Mouse (Mus musculus) ZHBTc4 (cell line): Measurements from ENCODE around the gene Dgcr2.

Experiments
- DNase-seq: peaks from one replicate; pipeline ENCODE4 v3.0.0-alpha.2; 2011; ENCODE audit warnings: low read depth, low spot score

Gene Dgcr2

DNA sequence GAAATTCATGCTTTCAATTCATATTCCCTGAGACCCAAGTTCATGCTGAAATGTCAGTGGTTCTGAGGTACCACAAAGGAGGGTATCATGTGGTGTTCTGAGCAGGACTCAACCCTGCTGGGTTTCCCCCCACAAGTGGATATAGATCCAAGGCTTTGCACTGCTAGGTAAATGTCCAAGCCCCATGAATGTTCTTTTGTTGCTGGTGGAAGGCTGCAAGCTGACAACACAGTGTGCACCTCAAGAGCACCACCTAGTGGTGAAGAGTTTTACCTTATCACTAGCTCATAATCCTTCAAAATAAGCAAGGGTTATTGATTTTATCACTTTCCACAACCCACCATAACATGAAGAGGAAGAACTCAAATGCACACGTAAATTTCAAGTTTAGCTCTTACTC, 49.4 kb downstream of the Dgcr2 start:
- DNase-seq = peak; percentile 69

DNA sequence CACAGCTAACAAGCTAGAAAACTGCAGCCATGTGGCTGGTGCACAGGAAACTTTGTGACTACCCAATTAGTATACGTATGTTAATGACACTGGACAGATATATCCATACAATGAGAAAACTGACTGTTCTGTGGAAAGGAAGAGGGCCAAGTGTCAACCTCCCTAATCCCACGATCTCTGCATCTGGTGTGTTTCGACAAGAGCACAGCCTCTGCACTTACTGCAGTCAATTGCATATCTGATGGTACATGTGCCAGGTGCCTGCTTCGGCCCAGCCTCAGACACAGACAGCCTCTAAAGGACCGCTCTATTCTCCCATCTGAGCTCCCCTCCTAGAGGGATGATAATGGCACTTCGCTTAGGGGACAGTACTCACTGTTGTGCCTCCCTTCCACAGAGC, 49.9 kb downstream of the Dgcr2 start:
- DNase-seq = no peak

DNA sequence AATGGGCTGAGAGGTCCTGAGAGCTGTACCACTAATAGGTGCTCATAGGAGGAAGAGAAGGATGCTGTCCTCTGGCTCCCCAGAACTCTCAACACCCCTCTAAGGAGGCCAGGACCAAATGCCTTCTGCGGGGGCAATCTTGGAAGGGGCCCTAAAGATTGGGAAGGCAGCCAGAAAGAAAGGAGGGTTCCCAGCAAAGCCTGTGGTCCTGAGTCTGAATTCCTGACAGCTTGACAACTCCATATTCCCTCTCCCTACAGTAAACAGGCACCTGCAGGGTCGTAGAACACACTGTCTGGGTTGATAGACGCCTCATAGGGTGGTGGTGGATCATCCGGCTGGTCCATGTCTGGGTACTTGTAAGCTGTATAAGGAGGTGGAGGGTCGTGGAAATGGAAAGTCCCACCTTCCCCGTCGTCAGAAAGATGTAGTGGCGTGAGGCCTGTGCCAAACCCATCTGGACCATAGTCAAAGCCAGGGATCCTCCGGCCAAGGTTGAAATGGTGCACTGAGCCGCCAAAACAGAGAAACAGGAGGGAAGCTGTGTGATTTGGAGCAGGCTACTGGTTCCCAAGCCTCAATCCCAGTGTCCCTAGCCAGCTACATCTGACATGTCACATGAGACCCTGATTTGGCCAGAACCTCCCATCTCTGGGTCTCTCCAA, 54.5 kb downstream of the Dgcr2 start:
- no peak for DNase-seq

DNA sequence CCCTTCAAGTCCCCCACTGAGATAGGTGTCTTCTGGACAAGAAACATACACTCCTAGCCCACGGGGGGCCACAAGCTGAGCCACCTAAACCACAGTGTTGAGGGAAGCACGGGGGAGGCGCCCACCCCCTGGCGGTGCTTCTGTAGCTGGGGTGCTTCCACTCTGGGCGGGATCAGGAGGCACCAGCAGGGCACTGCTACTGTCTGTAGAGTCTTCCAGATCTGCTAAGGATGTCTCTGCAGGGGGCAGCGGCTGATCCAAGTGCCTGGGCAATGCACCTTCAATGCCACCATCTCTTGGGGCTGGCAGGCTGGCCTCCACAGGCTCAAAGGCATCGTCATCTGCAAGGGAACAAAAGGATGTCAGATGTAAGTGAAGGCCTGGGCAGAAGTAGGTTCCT, 55.9 kb downstream of the Dgcr2 start:
- no peak for DNase-seq

DNA sequence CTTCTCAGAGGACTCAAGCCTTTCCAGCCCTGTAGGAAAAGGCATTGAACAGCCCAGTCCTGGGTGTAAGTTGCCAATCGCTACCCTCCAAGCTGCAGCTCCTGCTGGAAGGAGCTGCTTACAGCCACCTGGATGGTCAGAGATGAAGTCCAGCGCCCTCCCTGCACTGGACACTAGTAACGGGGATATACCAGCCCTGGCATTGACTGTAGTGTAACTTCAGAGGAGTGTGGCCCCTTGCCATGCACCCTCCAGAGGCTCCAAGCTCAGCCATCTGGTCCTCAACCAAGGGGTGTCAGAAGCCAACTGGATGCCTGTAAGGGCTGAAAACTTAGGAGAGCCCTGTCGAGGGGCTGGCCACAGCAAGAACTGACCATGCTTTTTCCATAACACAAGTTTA, 58.4 kb downstream of the Dgcr2 start:
- no peak for DNase-seq

DNA sequence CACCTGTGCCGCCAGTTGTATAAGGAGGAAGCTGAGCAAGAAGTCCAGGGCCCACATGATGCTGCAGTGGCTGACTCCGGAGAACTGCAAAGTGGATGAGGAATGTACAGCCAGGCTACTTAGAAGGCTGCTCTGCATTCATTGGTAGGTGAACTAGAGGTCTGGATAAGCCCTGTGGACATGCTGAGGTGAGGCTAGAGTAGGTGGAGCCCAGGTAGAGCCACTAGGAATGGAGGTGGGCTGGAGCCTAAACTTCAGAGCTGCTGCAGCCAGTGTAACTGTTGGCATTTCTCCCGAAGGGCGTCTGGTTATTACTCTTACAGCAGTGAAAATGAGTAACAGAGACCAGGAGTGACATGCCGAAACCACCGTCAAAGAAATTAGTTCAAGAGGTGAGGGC, 60.3 kb downstream of the Dgcr2 start, which contains the start of gene Car15:
Car15 (minus strand) TSS at position 314 of the 400 bp plus-strand sequence.
- DNase-seq = no peak

DNA sequence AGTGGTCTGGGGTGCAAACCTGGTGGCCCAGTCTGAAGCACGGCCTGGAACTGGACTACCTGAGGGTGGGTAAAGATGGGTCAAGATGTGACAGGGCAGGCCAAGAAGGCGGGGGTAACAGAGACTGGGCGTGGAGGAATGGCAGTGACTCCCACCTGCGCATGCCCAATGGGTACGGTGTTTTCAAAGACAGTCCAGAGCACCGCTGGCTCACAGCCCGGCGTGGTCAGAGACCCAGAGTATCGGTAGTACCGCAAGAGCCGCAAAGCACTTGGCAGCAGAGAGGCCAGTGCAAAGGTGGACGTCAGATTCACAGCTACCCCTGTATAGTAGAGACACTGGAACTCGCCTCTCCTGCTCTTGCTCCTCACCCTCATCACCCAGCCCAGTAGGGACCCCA, 62.9 kb downstream of the Dgcr2 start:
- no peak for DNase-seq

DNA sequence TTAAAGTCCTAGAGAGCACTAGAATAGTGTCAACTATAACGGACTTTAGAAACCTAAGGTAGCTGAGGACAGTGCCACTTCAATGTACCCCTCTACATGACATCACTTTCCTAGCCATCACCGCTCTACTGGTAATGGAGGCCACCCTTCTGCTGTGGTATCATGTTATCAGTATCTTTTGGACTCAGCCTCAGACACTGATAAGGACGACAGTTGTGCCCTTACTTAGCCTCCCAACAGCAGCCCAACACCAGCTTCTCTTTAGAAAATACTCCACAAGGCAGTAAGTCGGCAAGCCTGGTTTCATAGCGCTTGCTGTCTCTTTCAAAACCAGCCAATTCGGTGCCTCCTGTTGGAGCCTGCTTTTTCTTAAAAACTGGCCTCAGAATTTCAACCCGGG, 63.8 kb downstream of the Dgcr2 start:
- no peak for DNase-seq

DNA sequence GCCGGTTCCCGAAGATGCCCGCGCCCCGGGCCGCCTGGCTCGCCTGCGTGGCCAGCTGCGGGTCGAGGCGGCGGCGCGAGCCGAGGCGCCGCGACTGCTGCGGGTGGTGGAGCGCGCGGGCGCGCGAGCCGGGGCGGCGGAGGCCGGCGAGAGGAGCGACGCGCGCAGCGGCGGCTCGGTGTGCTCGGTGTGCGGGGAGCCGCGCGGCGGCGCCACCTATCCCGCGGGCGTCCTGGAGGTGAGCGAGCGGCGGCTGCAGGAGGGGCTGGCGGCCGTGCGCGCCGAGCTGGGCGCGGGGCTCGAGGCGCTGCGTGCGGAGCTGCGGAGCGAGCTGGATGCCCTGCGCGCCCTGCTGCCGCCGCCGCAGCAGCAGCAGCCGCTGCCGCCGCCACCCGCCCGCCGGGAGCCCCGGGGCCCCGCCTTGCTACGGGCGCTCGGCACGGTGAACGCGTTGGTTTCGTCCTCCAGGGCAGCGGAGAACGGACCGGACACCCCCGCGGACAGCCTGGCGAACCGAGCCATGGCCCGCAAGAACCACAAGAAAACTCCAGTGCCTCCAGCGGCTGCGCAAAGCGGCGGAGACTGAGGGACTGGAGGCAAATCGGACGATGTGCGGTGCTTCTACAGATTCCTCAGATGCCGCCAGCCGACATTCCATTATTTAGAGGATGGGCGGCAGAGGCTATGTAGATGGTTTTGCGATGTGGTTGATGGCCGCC, 64.5 kb downstream of the Dgcr2 start:
- peak; percentile 86 for DNase-seq

DNA sequence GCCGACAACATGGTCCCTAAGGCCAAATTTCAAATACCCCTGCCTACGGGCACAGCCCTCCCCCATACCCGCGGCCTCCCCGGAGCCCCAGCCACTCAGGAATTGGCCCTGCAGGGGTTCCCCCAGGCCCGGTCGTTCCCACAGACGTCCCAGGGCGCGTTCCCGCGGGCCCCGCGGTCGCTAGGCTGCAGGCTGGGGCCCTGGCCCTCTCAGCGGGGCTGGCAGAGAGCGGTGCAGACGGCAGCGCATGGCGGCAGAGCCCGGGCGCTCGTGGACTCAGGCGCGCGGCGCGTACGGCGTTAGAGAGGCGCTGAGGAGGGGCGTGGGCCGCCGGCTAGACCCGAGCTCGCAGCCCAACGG, 65.1 kb downstream of the Dgcr2 start:
- DNase-seq = peak; percentile 75

DNA sequence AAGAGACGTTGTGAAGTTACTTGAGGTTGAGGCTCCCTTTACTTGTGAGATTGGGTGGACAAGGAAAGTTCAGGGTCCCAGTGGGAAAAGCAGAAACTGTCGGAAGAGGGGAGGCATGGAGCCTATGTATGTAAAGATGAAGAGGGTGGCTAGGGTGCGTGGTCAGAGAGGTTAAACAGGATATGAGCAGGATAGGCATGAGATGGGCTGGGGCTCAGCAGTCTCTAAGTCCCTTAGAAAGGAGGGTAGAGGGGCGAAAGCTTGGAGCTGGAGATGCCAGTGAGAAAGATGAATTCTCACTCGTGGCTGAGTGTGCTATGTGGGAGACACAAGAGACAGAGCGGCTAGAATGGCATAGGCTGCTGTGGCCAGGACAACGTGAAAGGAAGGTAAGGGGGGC, 65.5 kb downstream of the Dgcr2 start, which contains the start of gene B830017H08Rik:
B830017H08Rik (plus strand) TSS at position 301 of the 400 bp plus-strand sequence.
- no peak for DNase-seq

DNA sequence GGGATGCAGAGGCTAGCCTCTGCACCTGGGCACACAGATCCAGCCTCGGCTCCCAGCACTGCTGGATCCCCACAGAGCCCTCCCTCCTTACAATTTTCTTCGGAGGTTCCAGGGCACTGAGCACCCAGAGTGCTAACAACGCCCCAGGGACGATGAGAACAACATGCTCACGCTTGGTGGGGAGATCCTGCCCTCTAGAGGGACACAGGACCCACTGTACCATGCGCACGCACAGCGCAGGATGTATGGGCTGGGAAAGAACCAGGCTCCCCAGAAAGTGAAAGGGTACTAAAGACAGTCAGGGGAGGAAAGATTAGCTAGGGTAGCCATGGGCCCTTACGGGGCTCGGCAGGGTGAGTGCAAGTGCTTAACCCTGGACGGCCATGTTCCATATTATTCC, 66.6 kb downstream of the Dgcr2 start:
- DNase-seq = peak; percentile 54

DNA sequence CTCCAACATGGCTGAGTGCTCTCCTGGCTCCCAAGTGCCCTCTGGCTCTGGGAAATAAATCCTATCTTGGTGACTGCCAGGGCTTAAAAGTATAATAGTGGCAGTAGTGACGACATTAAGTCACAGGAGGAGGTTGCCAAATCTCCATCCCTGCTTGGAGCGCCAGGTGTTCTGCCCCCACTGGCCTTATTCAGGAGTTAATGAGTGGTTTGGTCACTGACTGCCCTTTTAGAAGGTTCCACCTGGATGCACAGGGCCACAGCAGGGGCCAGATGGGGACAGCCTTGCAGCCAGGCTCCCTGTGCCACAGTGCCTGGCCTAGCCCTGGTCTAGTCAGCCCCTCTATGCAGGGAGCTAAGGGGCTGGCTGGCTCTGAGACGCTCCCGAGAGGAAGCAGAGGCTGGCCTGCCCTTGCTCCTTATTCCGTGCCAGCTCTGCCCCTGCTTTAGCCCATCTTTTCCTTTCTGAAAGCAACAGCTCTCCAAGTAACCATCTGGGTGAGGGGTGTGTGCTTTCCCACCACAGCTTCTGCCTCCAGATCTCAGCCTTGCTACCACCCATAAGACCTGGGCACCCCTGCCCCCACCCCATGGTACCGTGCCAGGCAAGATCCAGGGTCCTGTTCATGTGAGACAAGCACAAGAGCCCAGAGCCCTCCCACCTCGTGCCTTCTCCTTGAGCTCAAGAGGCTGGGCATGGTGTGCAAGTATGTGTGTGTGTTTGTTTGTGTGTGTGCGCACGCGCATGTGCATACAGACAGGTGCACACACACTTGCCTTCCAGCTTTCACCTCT, 67.8 kb downstream of the Dgcr2 start:
- DNase-seq = no peak

DNA sequence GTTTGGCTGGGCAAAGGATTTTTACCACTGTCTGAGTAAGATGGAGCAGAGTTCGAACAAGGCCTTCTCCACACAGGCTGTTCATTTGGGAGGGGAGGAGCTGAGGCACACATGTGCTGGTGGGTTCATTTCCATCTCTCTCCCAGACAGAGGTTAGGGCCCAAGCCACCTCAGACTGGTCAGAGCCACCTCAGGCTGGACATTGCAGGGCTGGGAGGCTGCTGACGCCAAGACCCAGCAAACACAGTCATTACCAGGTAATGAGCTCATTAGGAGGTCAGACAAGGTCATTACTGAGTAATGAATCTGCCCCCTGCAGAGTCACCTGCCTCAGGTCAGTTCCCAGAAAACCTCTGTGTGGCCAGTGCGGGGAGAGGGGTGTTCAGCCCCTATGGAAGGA, 69.5 kb downstream of the Dgcr2 start:
- DNase-seq = peak; percentile 56

DNA sequence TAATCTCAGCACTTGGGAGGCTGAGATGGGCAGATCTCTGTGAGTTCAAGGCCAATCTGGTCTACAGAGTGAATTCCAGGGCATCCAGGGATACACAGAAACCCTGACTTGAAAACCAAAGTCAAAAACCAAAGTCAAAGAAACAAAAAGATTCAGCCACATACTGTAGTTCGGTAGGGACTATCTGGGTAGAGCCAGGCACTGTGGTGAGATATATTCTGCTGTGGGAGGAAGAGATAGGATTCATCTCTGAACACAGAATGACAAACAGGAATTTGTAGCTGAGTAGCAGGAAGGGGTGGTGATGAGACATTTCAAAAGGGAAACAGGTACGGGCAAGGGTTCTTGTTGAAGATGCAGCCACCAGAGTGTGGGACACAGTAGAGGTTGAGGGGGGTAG, 70.1 kb downstream of the Dgcr2 start:
- no peak for DNase-seq

DNA sequence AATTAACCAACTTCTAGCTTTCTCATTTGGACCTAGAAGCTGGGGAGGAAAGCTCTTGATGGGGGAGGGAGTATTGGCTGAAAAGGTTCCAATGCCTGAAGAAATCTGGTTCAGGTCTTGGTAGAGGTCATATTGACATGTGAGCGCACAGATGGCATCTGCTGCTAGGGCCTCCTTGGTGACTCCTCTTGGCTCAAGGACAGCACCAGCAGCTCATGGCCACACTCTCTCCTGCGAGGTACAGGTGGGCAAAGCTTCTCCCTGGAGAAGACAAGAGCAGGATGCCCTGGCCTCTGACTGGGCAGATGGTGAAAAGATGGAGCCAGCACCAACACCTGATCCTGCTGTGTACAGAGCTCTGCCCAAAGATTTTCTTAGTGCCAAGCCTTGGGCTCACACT, 71.9 kb downstream of the Dgcr2 start:
- no peak for DNase-seq

DNA sequence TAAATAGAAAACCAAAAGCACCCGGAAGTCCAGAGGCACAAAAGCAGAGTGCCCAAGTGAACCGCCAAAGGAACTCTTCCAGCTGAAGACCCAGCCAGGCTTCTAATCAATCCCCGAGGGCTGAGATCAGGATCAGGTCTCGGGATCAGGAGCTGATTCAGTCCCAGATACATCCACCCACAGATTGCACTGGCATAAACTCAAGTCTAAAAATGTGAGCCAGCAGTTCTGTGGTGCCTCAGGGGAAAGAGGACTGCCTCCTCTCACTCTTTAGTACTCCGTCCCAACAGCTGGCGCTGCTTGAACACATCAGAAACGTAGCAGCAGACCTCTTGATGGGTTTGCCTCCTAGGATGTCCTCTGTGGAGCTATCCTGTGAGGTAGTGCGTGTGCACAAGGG, 81.8 kb downstream of the Dgcr2 start:
- DNase-seq = no peak

DNA sequence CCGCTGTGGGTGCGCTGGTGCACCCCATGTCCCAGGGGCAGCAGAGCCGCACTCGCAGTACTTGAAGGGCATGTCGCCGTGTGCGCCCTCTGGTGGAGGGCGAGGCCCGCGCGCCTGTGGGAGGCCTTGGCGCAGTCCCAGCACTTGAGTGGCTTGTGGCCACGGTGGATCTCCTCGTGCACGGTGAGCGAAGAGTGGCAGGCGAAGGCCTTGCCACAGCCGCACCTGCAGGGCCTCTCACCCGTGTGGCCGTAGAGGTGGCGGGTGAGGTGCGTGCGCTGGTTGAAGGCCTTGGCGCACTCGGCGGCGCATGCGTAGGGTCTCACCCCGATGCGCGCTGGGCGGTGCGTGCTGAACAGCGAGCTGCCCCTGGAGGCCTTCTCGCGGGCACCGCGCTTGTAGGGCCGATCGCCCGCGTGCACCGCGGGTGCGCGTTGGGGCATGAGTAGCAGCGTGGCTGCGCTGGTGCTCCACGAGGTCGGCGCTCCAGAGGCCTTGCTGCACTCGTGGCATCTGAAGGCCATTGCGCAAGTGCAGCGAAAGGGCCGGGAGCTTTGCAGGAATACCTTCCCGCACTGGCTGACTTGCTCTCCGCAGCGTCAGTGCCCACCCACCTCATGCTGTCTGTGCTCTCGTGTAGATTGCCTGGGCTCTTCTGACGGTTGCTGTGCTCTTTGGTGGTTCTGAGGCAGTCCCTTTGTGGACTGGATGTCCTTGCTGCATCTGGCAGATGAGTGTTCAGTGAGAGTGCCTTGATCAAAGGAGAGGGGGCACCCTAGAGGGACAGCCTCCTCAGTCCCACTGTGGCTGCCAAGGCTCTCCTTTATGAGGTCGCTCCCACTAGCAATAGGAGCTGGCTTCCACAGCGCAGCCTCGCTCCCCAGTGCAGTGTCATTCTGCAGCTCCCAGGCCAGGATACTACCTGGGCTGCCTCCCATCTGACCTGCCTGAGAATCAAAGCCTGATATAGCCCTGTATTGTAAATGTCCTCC, 82.7 kb downstream of the Dgcr2 start:
- peak; percentile 94 for DNase-seq

DNA sequence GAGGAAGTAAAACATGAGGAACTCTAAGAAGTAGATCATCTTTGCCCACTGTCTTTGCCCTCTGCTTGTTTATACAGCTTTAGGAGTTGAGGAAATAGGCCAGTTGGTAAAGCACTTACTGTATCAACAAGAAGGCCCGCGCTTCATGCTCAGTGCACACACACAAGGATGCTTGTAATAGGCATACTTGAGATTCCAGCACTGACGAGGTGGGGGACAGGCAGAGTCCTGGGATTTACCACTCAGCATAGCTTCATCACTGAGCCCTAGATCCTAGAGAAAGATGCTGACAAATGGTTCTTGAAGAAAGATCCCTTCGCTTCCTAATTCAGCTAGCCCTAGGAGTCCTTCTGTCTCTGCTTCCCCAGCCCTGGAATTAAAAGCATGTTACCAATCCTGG, 85.2 kb downstream of the Dgcr2 start:
- no peak for DNase-seq

DNA sequence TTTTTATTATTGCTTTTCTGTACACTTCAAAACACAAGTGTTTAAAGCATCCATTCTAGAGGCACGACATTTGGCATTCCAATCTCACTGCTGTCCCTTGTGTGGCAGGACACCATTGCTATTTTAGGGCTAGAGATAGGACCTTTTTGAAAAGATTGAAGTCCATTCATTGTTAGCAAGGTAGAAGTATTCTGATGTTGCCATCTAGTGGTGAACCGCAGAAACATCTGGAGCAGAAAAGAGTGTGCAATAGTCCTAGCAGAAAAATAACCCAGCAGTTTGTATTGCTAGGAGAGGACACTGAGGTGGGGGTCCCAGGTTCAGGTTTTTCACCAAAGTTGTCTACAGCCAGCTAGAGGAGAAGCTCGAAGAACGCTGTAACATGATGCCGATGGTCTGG, 86.2 kb downstream of the Dgcr2 start:
- peak; percentile 48 for DNase-seq

DNA sequence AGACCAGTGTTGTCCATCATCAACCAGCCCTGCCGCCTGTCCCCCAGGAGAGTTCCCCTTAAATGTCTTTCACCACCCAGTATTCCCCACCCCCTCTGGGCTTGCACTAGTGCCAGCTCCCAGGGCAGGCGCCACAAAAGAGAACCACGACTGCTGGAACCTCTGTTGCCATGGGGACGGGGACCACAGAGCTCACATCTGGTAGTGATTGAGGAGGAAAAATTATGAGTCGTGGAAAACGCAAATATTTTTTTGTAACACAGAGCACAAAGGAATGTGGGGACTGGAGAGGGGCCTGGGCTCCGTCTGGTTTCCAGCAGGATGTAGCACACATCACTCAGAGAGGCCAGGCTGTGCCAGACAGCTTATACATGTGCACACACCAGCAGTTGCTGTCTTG, 88.7 kb downstream of the Dgcr2 start:
- no peak for DNase-seq
